Mouse (Mus musculus): ENCODE measurements around the gene Ttyh3.

Ttyh3 gene

GRCm38 (mm10) chr5:140608634-140609015 lies 40.2 kb downstream of the Ttyh3 start:
- peak; percentile 76 for DNase-seq (ENCODE audit: low spot score)

GRCm38 (mm10) chr5:140607836-140608633 lies 40.8 kb downstream of the Ttyh3 start:
- no peak for DNase-seq (ENCODE audit: low spot score)

GRCm38 (mm10) chr5:140607001-140607835 lies 41.6 kb downstream of the Ttyh3 start, which contains the start of gene Lfng:
Gene Lfng (plus strand): TSS chr5:140607320.
- peak; percentile 97 for DNase-seq (ENCODE audit: low spot score)

GRCm38 (mm10) chr5:140606386-140606785 lies 42.4 kb downstream of the Ttyh3 start:
- DNase-seq (ENCODE audit: low spot score): peak; percentile 40

GRCm38 (mm10) chr5:140605228-140605627 lies 43.6 kb downstream of the Ttyh3 start:
- DNase-seq (ENCODE audit: low spot score): peak; percentile 76

GRCm38 (mm10) chr5:140604386-140604785 lies 44.4 kb downstream of the Ttyh3 start:
- no peak for DNase-seq (ENCODE audit: low spot score)

GRCm38 (mm10) chr5:140602540-140602939 lies 46.3 kb downstream of the Ttyh3 start:
- no peak for DNase-seq (ENCODE audit: low spot score)

- DNase-seq (ENCODE audit: low spot score): no peak
Observed at GRCm38 (mm10) chr5:140601712-140602111, 47.1 kb downstream of the Ttyh3 start.

GRCm38 (mm10) chr5:140599939-140600338 lies 48.9 kb downstream of the Ttyh3 start:
- DNase-seq (ENCODE audit: low spot score): no peak

- no peak for DNase-seq (ENCODE audit: low spot score)
Observed at GRCm38 (mm10) chr5:140597787-140598186, 51.0 kb downstream of the Ttyh3 start.

- DNase-seq (ENCODE audit: low spot score): no peak
Observed at GRCm38 (mm10) chr5:140596927-140597588, 51.8 kb downstream of the Ttyh3 start.

GRCm38 (mm10) chr5:140596426-140596825 lies 52.4 kb downstream of the Ttyh3 start:
- no peak for DNase-seq (ENCODE audit: low spot score)

- DNase-seq (ENCODE audit: low spot score): no peak
Observed at GRCm38 (mm10) chr5:140594846-140595245, 54.0 kb downstream of the Ttyh3 start.

- DNase-seq (ENCODE audit: low spot score): no peak
Observed at GRCm38 (mm10) chr5:140589082-140589774, 59.6 kb downstream of the Ttyh3 start.

- DNase-seq (ENCODE audit: low spot score): peak; percentile 76
Observed at GRCm38 (mm10) chr5:140583732-140584368, 65.0 kb downstream of the Ttyh3 start.

- DNase-seq (ENCODE audit: low spot score): peak; percentile 55
Observed at GRCm38 (mm10) chr5:140582995-140583731, 65.7 kb downstream of the Ttyh3 start.

GRCm38 (mm10) chr5:140581569-140581968 lies 67.3 kb downstream of the Ttyh3 start:
- DNase-seq (ENCODE audit: low spot score): peak; percentile 63

- peak; percentile 88 for DNase-seq (ENCODE audit: low spot score)
Observed at GRCm38 (mm10) chr5:140579771-140580170, 69.1 kb downstream of the Ttyh3 start.

- peak; percentile 32 for DNase-seq (ENCODE audit: low spot score)
Observed at GRCm38 (mm10) chr5:140579221-140579620, 69.6 kb downstream of the Ttyh3 start.

GRCm38 (mm10) chr5:140575381-140575866 lies 73.4 kb downstream of the Ttyh3 start:
- DNase-seq (ENCODE audit: low spot score): no peak
